Mouse (Mus musculus): ENCODE results near the gene Lmntd1. TPM values are rescaled to one million over a fixed set of nuclear protein-coding genes. Genes with fewer than 3 reads are reported as not detected.

Lmntd1 gene
- polyA plus RNA-seq, 1 experiment from 2014 or later = not detected

DNA sequence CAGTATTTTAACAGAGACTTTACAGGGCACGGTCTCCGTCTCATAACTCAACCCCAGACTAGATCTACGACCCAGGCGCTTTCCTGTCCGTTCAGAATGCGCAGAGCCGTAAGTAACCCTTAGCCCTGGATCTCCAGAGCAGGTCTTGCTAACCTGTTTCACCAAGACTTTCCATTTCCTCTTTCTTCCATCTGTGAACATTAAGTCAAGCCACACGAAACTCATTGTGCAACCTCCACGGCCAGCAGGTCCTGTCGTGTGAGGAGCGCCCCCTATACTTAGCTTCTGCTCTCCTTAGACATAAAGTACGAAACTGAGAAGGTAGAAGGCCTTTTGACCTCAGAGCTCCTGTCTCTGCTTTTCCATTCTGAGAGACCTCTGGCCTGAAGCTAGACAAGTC, 105.3 kb downstream of the Lmntd1 start:
- Histone ChIP-seq H3K4me2 (no peak overlapping the region), H3K9me3 (replicated peaks) (no peaks in the 10 kb centered on the region), H3K4me1 (no peaks in the 10 kb centered on the region), H3K4me3 (no peak overlapping the region), H3K27ac (no peak overlapping the region), H3K9ac (no peak overlapping the region), H3K36me3 (no peaks in the 10 kb centered on the region), H3K27me3 (replicated peaks) (no peaks in the 10 kb centered on the region)
- WGBS (ENCODE audit: insufficient replicate concordance) = 64% methylated on average over 12 of the region's 12 CpGs
- no peak for ATAC-seq

DNA sequence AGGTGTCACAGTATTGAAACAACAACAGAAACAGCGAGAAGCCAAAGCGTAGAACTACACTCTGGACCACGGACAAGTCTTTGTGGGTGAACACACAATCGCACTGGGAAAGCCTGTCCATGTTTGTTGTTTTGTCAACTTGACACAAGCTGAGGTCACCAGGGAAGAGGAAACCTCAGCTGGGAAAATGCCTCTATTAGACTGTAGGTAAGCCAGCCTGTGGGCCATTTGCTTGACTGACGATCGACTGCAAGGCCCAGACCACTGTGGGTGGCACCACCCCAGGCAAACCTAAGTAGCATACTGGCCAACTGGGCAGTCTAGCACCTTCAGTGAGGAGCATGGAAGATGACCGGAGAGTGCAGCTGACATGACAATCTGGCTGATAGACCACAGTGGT, 112.4 kb downstream of the Lmntd1 start:
- H3K4me1 ChIP-seq = no peaks in the 10 kb centered on the region
- H3K4me3 ChIP-seq = no peak overlapping the region
- no peaks in the 10 kb centered on the region for H3K27me3 ChIP-seq (replicated peaks)
- no peaks in the 10 kb centered on the region for H3K36me3 ChIP-seq
- no peak overlapping the region for H3K9ac ChIP-seq
- H3K9me3 ChIP-seq (replicated peaks) = no peaks in the 10 kb centered on the region
- ATAC-seq = no peak
- H3K27ac ChIP-seq = no peak overlapping the region
- 80% methylated on average over 7 of the region's 7 CpGs for WGBS (ENCODE audit: insufficient replicate concordance)
- H3K4me2 ChIP-seq = no peak overlapping the region

DNA sequence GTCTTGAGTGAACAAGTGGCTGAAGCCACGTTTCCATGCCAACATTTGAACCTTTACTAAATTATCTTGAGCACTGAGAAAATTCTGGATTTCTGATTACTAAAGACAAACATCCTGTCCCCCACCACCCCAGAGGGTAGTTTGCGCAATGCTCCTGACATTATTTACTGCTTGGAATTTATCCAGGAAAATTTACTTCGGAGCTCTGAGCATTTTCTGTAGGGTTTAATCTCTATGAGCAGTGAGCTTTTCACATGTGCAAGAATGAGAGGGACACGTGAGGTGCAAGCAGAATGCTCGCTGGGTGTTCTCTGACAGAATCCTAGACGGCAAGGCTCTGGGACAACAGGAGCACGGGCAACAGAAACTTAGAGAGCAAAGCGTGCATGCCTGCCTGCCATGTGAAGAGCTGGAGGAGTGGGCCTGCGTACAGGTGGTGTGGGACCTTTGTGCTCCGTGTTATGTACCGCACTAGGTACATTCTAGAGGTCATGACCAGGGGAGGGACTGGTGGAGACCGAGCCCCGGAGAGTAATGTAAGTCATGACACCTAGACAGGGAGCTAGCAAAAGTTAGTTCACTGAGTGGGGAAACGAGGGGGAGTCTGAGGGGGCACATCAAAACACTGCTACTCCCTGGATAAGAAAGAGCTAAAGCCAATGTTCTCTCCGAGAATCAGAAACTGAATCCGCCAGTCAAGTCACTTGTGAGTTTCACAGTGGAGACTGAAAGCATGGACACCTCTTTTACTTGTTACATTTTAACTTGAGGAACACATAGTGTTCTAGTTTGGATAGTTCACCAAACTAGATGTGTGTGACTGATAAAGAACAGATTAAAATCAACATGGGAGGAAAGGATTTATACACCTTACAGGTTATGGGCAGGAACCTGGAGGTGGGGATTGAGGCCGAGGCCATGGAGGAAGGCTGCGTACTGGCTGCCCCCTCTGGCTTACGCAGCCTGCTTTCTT, 114.3 kb downstream of the Lmntd1 start:
- Histone ChIP-seq H3K4me3 (no peak overlapping the region), H3K4me2 (no peak overlapping the region), H3K9ac (no peak overlapping the region), H3K36me3 (no peaks in the 10 kb centered on the region), H3K9me3 (replicated peaks) (no peaks in the 10 kb centered on the region), H3K27me3 (replicated peaks) (no peaks in the 10 kb centered on the region), H3K27ac (0 out of 2 replicates have a peak overlapping the region, but pooled peaks have one; percentile 14), H3K4me1 (no peaks in the 10 kb centered on the region)
- 66% methylated on average over 19 of the region's 19 CpGs for WGBS (ENCODE audit: insufficient replicate concordance)
- no peak for ATAC-seq

DNA sequence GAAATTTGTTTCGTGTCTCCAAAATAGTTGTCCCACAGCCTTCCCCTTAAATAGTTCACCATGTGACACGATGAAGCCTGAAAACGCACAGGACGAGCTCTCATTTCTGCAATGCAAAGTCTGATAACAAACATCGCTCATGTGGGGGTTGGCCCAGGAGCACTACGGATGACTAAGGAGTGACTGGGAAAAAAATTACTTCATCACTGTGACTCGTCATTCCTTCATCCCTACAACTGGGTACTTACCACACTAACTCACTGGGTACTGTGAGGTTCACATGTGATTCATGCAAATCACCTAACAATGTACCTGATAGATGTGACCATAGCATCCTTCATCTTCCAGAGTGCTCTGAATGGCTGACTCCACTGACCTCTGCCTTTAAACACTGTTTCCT, 118.4 kb downstream of the Lmntd1 start:
- 79% methylated on average over 7 of the region's 7 CpGs for WGBS (ENCODE audit: insufficient replicate concordance)
- Histone ChIP-seq H3K4me1 (no peaks in the 10 kb centered on the region), H3K4me3 (no peak overlapping the region), H3K4me2 (no peak overlapping the region), H3K27me3 (replicated peaks) (no peaks in the 10 kb centered on the region), H3K36me3 (no peaks in the 10 kb centered on the region), H3K9me3 (replicated peaks) (no peaks in the 10 kb centered on the region), H3K9ac (no peak overlapping the region), H3K27ac (no peak overlapping the region)
- no peak for ATAC-seq

DNA sequence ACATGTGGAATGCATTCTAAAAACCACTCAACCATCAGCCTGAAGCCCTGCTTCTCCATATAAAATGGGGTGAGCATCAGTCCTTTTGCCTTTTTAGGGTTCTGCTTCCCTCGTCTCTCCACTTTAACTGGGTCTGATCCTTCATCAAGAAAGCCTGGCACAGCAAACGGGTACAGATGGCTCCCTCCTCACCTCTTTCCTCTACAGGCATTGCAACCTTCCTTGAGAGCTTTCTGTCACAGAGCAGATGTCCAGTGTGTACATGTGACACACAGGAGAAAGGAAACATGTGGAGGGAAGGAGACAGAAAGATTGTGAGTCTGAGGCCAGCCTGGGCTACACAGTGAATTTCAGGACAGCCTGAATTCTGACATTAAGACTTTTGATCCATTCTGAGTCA, 125.9 kb downstream of the Lmntd1 start:
- H3K9ac ChIP-seq = no peak overlapping the region
- no peak for ATAC-seq
- H3K4me3 ChIP-seq = no peak overlapping the region
- H3K36me3 ChIP-seq = no peaks in the 10 kb centered on the region
- no peaks in the 10 kb centered on the region; the same call in 1 of the 2 replicates for H3K4me1 ChIP-seq
- H3K27ac ChIP-seq = no peak overlapping the region
- H3K4me2 ChIP-seq = no peak overlapping the region
- no peaks in the 10 kb centered on the region for H3K9me3 ChIP-seq (replicated peaks)
- WGBS (ENCODE audit: insufficient replicate concordance) = 60% methylated on average over 2 of the region's 2 CpGs
- no peaks in the 10 kb centered on the region for H3K27me3 ChIP-seq (replicated peaks)

DNA sequence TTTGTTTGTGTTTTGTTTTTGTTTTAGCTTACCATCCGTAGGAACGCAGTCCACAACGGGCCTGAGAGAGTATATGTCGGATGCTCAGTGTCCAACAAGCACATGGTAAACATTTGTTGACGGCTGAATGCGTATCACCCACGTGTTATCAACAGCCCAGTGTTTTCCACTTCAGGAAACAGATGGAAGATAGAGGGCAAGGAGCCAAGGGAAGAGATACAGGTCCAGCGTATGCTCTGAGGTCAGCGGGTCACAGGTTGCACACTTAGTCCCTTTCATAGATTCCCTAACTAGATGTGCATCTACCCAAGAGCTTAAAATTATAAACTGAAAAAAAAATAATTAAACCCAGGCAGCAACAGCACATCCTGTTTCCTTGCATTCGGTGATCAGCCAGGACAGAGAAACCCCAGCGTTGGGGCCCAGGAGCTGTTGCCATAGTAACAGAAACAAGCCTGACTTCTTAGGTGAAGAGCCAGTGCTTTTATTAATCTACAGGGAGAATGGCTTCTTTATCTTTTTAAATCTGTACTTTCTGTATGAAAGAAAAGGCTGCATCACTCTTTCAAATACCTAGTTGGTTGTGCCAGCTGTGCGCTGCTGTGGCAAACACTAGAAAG, 128.0 kb downstream of the Lmntd1 start:
- Histone ChIP-seq H3K27me3 (replicated peaks) (no peaks in the 10 kb centered on the region), H3K4me2 (no peak overlapping the region), H3K4me1 (no peaks in the 10 kb centered on the region; the same call in 1 of the 2 replicates), H3K27ac (no peak overlapping the region), H3K9ac (no peak overlapping the region), H3K36me3 (no peaks in the 10 kb centered on the region), H3K4me3 (no peak overlapping the region), H3K9me3 (replicated peaks) (no peaks in the 10 kb centered on the region)
- ATAC-seq = no peak
- 31% methylated on average over 12 of the region's 12 CpGs for WGBS (ENCODE audit: insufficient replicate concordance)

DNA sequence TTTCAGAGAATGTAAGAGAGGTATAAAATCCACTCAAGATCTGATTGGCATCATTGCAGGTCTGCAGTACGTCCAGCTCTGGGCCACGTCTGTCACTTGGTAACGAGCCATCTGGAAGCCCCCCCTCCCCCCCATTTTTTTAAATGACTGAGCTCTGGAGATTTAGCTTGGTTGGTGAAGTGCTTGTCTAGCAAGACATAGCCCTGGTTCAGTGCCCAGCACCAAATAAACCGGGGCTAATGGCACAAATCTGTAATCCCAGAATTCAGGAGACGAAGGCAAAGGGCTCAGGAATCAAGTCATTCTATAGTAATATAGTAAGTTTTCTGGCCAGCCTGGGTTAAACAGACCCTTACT, 130.8 kb downstream of the Lmntd1 start:
- Histone ChIP-seq H3K9me3 (replicated peaks) (no peaks in the 10 kb centered on the region), H3K4me1 (no peaks in the 10 kb centered on the region; the same call in 1 of the 2 replicates)
- 67% methylated on average over 5 of the region's 5 CpGs for WGBS (ENCODE audit: insufficient replicate concordance)

DNA sequence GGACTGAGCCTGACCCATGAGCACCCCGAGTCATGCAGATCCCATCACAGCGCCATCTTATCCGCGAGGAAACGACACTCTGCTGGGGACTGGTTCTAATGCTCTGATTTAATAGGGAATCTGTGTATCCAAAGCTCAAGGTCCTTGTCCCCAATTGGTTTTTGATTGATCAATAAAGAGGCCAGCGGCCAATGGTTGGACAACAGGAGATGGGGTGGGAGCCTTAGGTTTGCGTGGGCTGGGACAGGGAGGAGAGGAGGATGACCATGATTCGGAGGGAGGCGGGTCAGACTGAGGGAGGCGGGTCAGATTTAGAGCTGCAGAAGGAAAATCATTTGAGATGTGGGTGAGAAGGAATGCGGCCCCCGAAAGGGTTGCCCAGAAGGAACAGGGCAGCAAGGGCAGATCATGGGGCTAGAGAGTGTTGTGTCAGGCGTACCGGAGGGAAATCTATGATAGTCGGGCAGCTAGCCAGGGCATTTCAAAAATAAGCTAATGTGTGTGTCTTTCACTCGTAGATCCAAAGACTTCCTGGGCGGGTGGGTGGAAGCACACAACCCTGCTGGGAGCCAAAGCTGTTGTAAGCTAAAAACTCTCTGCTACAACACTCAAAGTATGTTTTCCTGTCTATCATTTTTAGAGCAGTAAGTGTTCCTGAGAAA, 131.3 kb downstream of the Lmntd1 start:
- Histone ChIP-seq H3K27me3 (replicated peaks) (no peaks in the 10 kb centered on the region), H3K4me3 (no peak overlapping the region), H3K9ac (no peak overlapping the region), H3K9me3 (replicated peaks) (no peaks in the 10 kb centered on the region), H3K36me3 (no peaks in the 10 kb centered on the region), H3K4me2 (no peak overlapping the region), H3K4me1 (no peaks in the 10 kb centered on the region; the same call in 1 of the 2 replicates), H3K27ac (no peak overlapping the region)
- 73% methylated on average over 17 of the region's 17 CpGs for WGBS (ENCODE audit: insufficient replicate concordance)
- ATAC-seq = no peak

More for the DNA sequence above, 130.8 kb downstream of the Lmntd1 start:
- no peaks in the 10 kb centered on the region for H3K27me3 ChIP-seq (replicated peaks)
- no peak overlapping the region for H3K4me3 ChIP-seq
- no peak overlapping the region for H3K27ac ChIP-seq
- ATAC-seq = no peak
- no peak overlapping the region for H3K9ac ChIP-seq
- no peaks in the 10 kb centered on the region for H3K36me3 ChIP-seq
- no peak overlapping the region for H3K4me2 ChIP-seq

DNA sequence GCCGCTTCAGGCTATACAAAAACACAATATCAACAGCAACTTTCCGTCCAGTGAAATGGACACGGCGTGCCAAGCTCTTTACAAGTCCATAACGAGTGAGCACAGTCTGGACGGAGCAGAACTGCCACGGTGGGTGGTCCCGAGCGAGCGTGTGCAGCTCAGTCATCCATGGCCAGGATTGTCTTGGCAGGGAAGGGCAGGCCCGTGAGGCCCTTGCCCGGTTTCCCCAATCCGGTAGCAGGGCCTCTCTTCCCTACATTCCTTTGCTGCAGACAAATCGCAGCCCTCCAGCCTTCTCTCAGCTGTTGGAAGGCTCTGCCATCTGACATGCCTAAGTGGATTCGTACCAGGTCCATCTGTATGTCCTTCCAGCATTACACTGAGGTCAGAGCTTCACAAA, 132.2 kb downstream of the Lmntd1 start:
- H3K4me3 ChIP-seq = no peak overlapping the region
- no peaks in the 10 kb centered on the region for H3K9me3 ChIP-seq (replicated peaks)
- 77% methylated on average over 15 of the region's 15 CpGs for WGBS (ENCODE audit: insufficient replicate concordance)
- H3K9ac ChIP-seq = no peak overlapping the region
- no peak for ATAC-seq
- H3K36me3 ChIP-seq = no peaks in the 10 kb centered on the region
- H3K27ac ChIP-seq = no peak overlapping the region
- H3K27me3 ChIP-seq (replicated peaks) = no peaks in the 10 kb centered on the region
- H3K4me1 ChIP-seq = no peaks in the 10 kb centered on the region; the same call in 1 of the 2 replicates
- H3K4me2 ChIP-seq = no peak overlapping the region

DNA sequence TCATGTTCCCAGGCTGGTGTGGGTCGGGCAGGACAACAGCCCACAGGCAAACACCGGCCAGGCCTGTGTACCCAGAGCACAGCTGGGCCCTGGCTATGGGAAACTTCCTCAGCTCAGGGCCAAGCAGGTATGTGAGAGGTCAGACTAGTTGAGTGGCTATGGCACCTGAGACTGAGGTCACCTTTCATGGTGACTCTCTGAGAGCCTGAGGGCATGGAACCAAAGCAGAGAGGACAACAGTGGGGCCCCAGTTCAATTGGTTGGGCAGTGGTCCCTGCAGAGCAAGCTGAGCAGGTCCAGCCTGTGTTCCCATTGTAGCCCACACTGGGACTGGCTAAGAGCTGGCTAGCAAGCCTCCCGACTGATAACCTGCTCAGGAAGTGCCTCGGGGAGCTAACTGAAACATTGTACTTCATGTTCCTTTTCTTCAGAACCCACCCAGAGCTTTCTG, 135.3 kb downstream of the Lmntd1 start:
- Histone ChIP-seq H3K4me2 (no peak overlapping the region), H3K4me1 (no peaks in the 10 kb centered on the region), H3K27ac (no peak overlapping the region), H3K36me3 (no peaks in the 10 kb centered on the region), H3K9me3 (replicated peaks) (no peaks in the 10 kb centered on the region), H3K4me3 (no peak overlapping the region), H3K9ac (no peak overlapping the region), H3K27me3 (replicated peaks) (no peaks in the 10 kb centered on the region)
- 48% methylated on average over 4 of the region's 4 CpGs for WGBS (ENCODE audit: insufficient replicate concordance)
- no peak for ATAC-seq

DNA sequence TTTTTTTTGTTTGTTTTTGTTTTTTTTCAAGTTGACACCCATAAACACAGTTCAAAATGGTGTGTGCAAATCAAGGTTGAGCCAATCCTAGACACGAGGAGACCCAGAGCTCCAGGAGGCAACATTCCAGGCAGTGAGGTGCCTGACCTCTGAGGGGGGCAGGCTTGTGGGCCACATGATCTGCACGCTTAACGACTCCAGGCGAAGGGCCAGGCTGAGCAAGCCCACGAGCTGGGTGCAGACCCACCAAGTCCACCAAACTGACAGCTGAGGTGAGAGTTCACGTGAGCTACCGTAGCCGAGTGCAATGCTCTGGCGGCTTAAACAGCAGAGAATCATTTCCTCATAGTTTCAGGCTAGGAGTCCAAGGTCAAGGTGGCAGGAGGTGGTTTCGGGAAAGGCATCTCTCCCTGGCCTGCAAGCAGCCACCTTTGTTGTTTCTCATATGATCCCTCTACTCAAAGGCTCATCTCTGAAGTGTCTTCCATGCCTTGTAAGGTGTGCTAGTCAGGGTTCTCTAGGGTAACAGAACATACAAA, 136.7 kb downstream of the Lmntd1 start:
- H3K4me1 ChIP-seq = no peaks in the 10 kb centered on the region
- no peaks in the 10 kb centered on the region; the same call in 1 of the 2 replicates for H3K27me3 ChIP-seq (replicated peaks)
- WGBS (ENCODE audit: insufficient replicate concordance) = 56% methylated on average over 10 of the region's 10 CpGs
- no peak for ATAC-seq
- H3K4me3 ChIP-seq = no peak overlapping the region
- H3K36me3 ChIP-seq = no peaks in the 10 kb centered on the region
- H3K9me3 ChIP-seq (replicated peaks) = no peaks in the 10 kb centered on the region
- H3K9ac ChIP-seq = no peak overlapping the region
- H3K4me2 ChIP-seq = no peak overlapping the region
- H3K27ac ChIP-seq = no peak overlapping the region
